Mouse (Mus musculus): ENCODE data around the gene Olfr523.

GRCm38 (mm10) chr7:140127911-140128310, 45.1 kb upstream of the Olfr523 start:
- TF ChIP-seq CTCF (IDR thresholded peaks at IDR 0.05; ENCODE audit: low read depth, low read length) (no peak), TAL1 (conservative IDR thresholded peaks at IDR 0.05; ENCODE audit: low read depth, low read length) (no peak), GATA1 (IDR thresholded peaks at IDR 0.05; ENCODE audit: borderline replicate concordance, low read length) (no peak)
